Mouse (Mus musculus) lung, embryonic 14.5 days (tissue): ENCODE data around the gene Dscam. TPM values are rescaled to one million over a fixed set of nuclear protein-coding genes. Genes with fewer than 3 reads are reported as not detected.

ENCODE experiments used
- ATAC-seq: fragments of 200-750 bp; cut with Nextera tagmentation; 2 replicates; pipeline ENCODE4 v1.8.0; 2017; ENCODE audit warnings: mild to moderate bottlenecking, moderate TSS enrichment, moderate library complexity; ENCODE audit not compliant: insufficient read depth
- DNase-seq: peaks from one replicate; pipeline ENCODE4 v3.0.0-alpha.2; 2015
- H3K27ac ChIP-seq: fragments of 300-500 bp; sonication (generic); 2 replicates; pipeline ENCODE4 v1.5.1; 2014; ENCODE audit warnings: low read depth, mild to moderate bottlenecking, moderate library complexity
- H3K27me3 ChIP-seq: fragments of 300-500 bp; sonication (generic); 2 replicates; pipeline ENCODE4 v1.6.1; 2014; ENCODE audit warnings: low read length, control low read depth; ENCODE audit not compliant: insufficient read depth
- H3K36me3 ChIP-seq: fragments of 300-500 bp; sonication (generic); 2 replicates; pipeline ENCODE4 v1.6.1; 2014; ENCODE audit warnings: control low read depth; ENCODE audit not compliant: insufficient read depth
- H3K4me1 ChIP-seq: fragments of 300-500 bp; sonication (generic); 2 replicates; pipeline ENCODE4 v1.6.1; 2014; ENCODE audit warnings: antibody characterized with exemption, control low read depth; ENCODE audit not compliant: insufficient read depth
- H3K4me2 ChIP-seq: fragments of 300-500 bp; sonication (generic); 2 replicates; pipeline ENCODE4 v1.6.1; 2014; ENCODE audit warnings: mild to moderate bottlenecking
- H3K4me3 ChIP-seq: fragments of 300-500 bp; sonication (generic); 2 replicates; pipeline ENCODE4 v1.5.1; 2014; ENCODE audit warnings: low read depth, low read length
- H3K9ac ChIP-seq: fragments of 300-500 bp; sonication (generic); 2 replicates; pipeline ENCODE4 v1.6.1; 2014
- H3K9me3 ChIP-seq: fragments of 300-500 bp; sonication (generic); 2 replicates; pipeline ENCODE4 v1.6.1; 2016; ENCODE audit warnings: low read depth, low read length, control low read depth
- CTCF ChIP-seq: IDR thresholded peaks from 2 replicates; pipeline ENCODE4 v1.5.1; 2016; ENCODE audit warnings: antibody characterized with exemption, low read depth
- WGBS: fragments of 180-500 bp; shearing (Covaris S2); extraction: QIAGEN DNeasy Blood & Tissue Kit; methylation state at CpG from one replicate; pipeline ENCODE4 v1.1.7; 2014; 5-methylcytosine and 5-hydroxymethylcytosine counted together
- polyA plus RNA-seq: library from polyadenylated mRNA; unstranded; fragments of >200 nt; fragmentation: Nextera tagmentation; extraction: Ambion mirVana; gene quantifications from 2 replicates; pipeline ENCODE4 v1.2.1, GENCODE M21; 2014

Dscam gene
- polyA plus RNA-seq, 1 experiment from 2014 or later, result not detected

GRCm38 (mm10) chr16:97060736-97061135, 109.8 kb downstream of the Dscam start:
- no peak for TF ChIP-seq CTCF
- Histone ChIP-seq H3K4me3 (no peak overlapping the region), H3K9ac (no peak overlapping the region), H3K27me3 (no peaks in the 10 kb centered on the region), H3K4me1 (no peaks in the 10 kb centered on the region), H3K9me3 (no peaks in the 10 kb centered on the region), H3K4me2 (no peak overlapping the region), H3K27ac (no peak overlapping the region), H3K36me3 (no peaks in the 10 kb centered on the region)
- no peak for ATAC-seq
- no peak for DNase-seq

- DNase-seq (no peak), ATAC-seq (no peak)
- H3K4me3 ChIP-seq, result no peak overlapping the region
- H3K9me3 ChIP-seq, result no peaks in the 10 kb centered on the region
- no peak overlapping the region for H3K4me2 ChIP-seq
- WGBS, result 59% methylated on average over 4 of the region's 4 CpGs
- no peaks in the 10 kb centered on the region for H3K4me1 ChIP-seq
- H3K36me3 ChIP-seq, result no peaks in the 10 kb centered on the region
- TF ChIP-seq CTCF, result no peak
- H3K9ac ChIP-seq, result no peak overlapping the region
- no peaks in the 10 kb centered on the region for H3K27me3 ChIP-seq
- no peak overlapping the region for H3K27ac ChIP-seq
Measured at GRCm38 (mm10) chr16:97060276-97060675, 110.3 kb downstream of the Dscam start.

GRCm38 (mm10) chr16:97035271-97035670, 135.3 kb downstream of the Dscam start:
- no peaks in the 10 kb centered on the region for H3K4me1 ChIP-seq
- ATAC-seq (no peak), DNase-seq (no peak)
- no peak overlapping the region for H3K9ac ChIP-seq
- 77% methylated on average over 4 of the region's 4 CpGs for WGBS
- TF ChIP-seq CTCF, result no peak
- no peaks in the 10 kb centered on the region for H3K9me3 ChIP-seq
- no peaks in the 10 kb centered on the region for H3K27me3 ChIP-seq
- no peaks in the 10 kb centered on the region for H3K36me3 ChIP-seq
- H3K27ac ChIP-seq, result no peak overlapping the region
- no peak overlapping the region for H3K4me3 ChIP-seq
- no peak overlapping the region for H3K4me2 ChIP-seq

GRCm38 (mm10) chr16:97033540-97034058, 137.0 kb downstream of the Dscam start:
- no peaks in the 10 kb centered on the region for H3K4me1 ChIP-seq
- WGBS, result 72% methylated on average over 3 of the region's 3 CpGs
- no peak for ATAC-seq
- no peak overlapping the region for H3K9ac ChIP-seq
- no peak overlapping the region for H3K4me3 ChIP-seq
- H3K36me3 ChIP-seq, result no peaks in the 10 kb centered on the region
- H3K9me3 ChIP-seq, result no peaks in the 10 kb centered on the region
- no peak overlapping the region for H3K4me2 ChIP-seq
- no peak for DNase-seq
- no peak for TF ChIP-seq CTCF
- H3K27me3 ChIP-seq, result no peaks in the 10 kb centered on the region
- H3K27ac ChIP-seq, result no peak overlapping the region

DNA sequence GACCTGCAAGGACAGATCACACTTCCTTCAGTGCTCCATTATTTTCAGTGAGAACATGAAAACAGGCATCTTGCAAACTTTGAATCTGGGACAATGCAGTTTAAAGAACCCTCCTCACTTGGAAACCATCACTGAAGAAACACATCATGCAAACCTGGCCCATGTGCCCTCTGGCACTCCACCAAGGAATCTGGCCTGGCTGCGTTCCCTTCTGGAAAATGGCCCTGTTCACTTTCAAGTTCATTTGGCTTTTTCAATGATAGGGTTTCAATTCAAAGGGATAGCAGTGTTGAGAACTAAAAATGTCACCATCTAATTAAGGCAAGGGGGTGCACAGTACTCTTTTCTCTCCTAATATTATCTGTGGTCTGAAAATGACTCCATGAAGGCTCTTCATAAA, 142.9 kb downstream of the Dscam start:
- Histone ChIP-seq H3K4me1 (no peaks in the 10 kb centered on the region), H3K9me3 (no peaks in the 10 kb centered on the region), H3K4me2 (no peak overlapping the region), H3K27me3 (no peaks in the 10 kb centered on the region), H3K36me3 (no peaks in the 10 kb centered on the region), H3K4me3 (no peak overlapping the region), H3K27ac (no peak overlapping the region), H3K9ac (no peak overlapping the region)
- DNase-seq (peak; percentile 19), ATAC-seq (no peak)
- 58% methylated on average over 1 of the region's 1 CpGs for WGBS
- TF ChIP-seq CTCF, result no peak

- Histone ChIP-seq H3K27ac (no peak overlapping the region), H3K4me3 (no peak overlapping the region), H3K27me3 (no peaks in the 10 kb centered on the region), H3K9me3 (no peaks in the 10 kb centered on the region), H3K4me1 (no peaks in the 10 kb centered on the region), H3K9ac (no peak overlapping the region), H3K36me3 (no peaks in the 10 kb centered on the region), H3K4me2 (no peak overlapping the region)
- TF ChIP-seq CTCF, result no peak
- 83% methylated on average over 5 of the region's 5 CpGs for WGBS
- ATAC-seq, result no peak
- no peak for DNase-seq
Measured at GRCm38 (mm10) chr16:97026803-97027202, 143.7 kb downstream of the Dscam start.

DNA sequence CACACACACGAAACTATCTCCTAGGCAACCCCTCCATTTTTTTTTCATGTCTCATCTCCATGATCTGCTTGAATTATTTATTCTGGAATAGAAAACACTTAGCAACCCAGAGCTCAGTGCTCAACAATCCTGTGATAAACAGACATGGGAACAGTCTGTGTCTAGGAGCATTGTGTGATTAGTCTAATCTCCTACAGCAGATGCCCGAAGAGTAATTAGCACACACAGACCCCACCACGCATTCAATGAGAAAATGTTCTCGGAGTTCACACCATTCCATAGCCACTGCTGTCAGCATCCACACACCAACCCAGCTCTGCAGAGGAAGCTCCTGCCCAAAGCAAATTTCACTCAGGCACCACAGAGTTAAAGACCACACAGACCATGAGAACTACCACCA, 146.1 kb downstream of the Dscam start:
- Histone ChIP-seq H3K4me2 (no peak overlapping the region), H3K4me1 (no peaks in the 10 kb centered on the region), H3K27me3 (no peaks in the 10 kb centered on the region), H3K9me3 (no peaks in the 10 kb centered on the region), H3K36me3 (no peaks in the 10 kb centered on the region), H3K27ac (no peak overlapping the region), H3K9ac (no peak overlapping the region), H3K4me3 (no peak overlapping the region)
- TF ChIP-seq CTCF, result no peak
- WGBS, result 37% methylated on average over 4 of the region's 4 CpGs
- no peak for ATAC-seq
- no peak for DNase-seq

DNA sequence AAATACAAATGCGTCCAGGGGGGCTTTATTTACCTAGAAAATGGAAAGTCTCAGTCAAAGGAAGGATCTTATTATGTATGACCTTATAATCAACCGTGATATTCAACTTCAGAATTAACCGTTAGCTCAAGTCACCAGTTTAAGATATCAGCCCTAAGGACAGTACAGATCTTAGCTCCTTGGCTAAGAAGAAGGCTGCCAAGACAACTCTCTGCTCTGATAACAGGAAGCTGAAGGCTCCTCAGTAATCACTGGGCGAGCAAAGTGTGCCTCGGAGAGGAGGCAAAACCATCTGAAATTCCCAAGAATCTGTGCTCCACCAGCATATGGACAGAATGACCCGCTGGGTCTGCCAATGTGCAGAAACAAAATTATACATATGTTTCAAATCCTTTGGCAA, 149.1 kb downstream of the Dscam start:
- Histone ChIP-seq H3K27ac (no peak overlapping the region), H3K4me2 (no peak overlapping the region), H3K9ac (no peak overlapping the region), H3K4me3 (no peak overlapping the region), H3K4me1 (no peaks in the 10 kb centered on the region), H3K36me3 (no peaks in the 10 kb centered on the region), H3K27me3 (no peaks in the 10 kb centered on the region), H3K9me3 (no peaks in the 10 kb centered on the region)
- no peak for TF ChIP-seq CTCF
- ATAC-seq, result no peak
- no peak for DNase-seq
- 82% methylated on average over 6 of the region's 6 CpGs for WGBS
